Mouse (Mus musculus): Measurements from ENCODE around the gene Ripor3. TPM values are rescaled to one million over a fixed set of nuclear protein-coding genes. Genes with fewer than 3 reads are reported as not detected.

The Ripor3 gene
- total RNA-seq, 2 experiments from 2014 or later, result 0.28 to 0.41 TPM

- DNase-seq (ENCODE audit: extremely low spot score in 1 of 2, low spot score in 2 of 2), result no peak
- intact Hi-C loops (cut with DNase I), result no loop called here
Measured at GRCm38 (mm10) chr2:167999145-167999743, 11.2 kb downstream of the Ripor3 start.

- intact Hi-C loops (cut with DNase I), result no loop called here
Measured at GRCm38 (mm10) chr2:167997562-167997961, 12.9 kb downstream of the Ripor3 start.

GRCm38 (mm10) chr2:167996672-167997215, 13.7 kb downstream of the Ripor3 start:
- intact Hi-C loops (cut with DNase I), result no loop called here
- DNase-seq (ENCODE audit: extremely low spot score in 1 of 2, low spot score in 2 of 2), result no peak

More at GRCm38 (mm10) chr2:167997562-167997961, 12.9 kb downstream of the Ripor3 start:
- no peak for DNase-seq (ENCODE audit: extremely low spot score in 1 of 2, low spot score in 2 of 2)

GRCm38 (mm10) chr2:167995870-167996635, 14.4 kb downstream of the Ripor3 start:
- DNase-seq (ENCODE audit: extremely low spot score in 1 of 2, low spot score in 2 of 2), result no peak
- intact Hi-C loops (cut with DNase I), result no loop called here

- DNase-seq (ENCODE audit: extremely low spot score in 1 of 2, low spot score in 2 of 2), result no peak
- intact Hi-C loops (cut with DNase I), result no loop called here
Measured at GRCm38 (mm10) chr2:167993260-167993659, 17.2 kb downstream of the Ripor3 start.

GRCm38 (mm10) chr2:167989310-167989709, 21.1 kb downstream of the Ripor3 start:
- peak in 1 of 2 experiments; percentile 79 for DNase-seq (ENCODE audit: extremely low spot score in 1 of 2, low spot score in 2 of 2)
- intact Hi-C loops (cut with DNase I), result loop anchor here (10.0 kb wide), 1 partner anchor 105 kb away; no protein-coding TSS in a partner anchor

- no peak for DNase-seq (ENCODE audit: extremely low spot score in 1 of 2, low spot score in 2 of 2)
- intact Hi-C loops (cut with DNase I), result loop anchor here (10.0 kb wide), 1 partner anchor 107 kb away; no protein-coding TSS in a partner anchor
Measured at GRCm38 (mm10) chr2:167987640-167988039, 22.8 kb downstream of the Ripor3 start.

GRCm38 (mm10) chr2:167986762-167987161, 23.7 kb downstream of the Ripor3 start:
- intact Hi-C loops (cut with DNase I), result loop anchor here (10.0 kb wide), 1 partner anchor 108 kb away; no protein-coding TSS in a partner anchor
- DNase-seq (ENCODE audit: extremely low spot score in 1 of 2, low spot score in 2 of 2), result no peak

- DNase-seq (ENCODE audit: extremely low spot score in 1 of 2, low spot score in 2 of 2), result no peak
- intact Hi-C loops (cut with DNase I), result loop anchor here (10.0 kb wide), 1 partner anchor 110 kb away; no protein-coding TSS in a partner anchor
Measured at GRCm38 (mm10) chr2:167984946-167985345, 25.5 kb downstream of the Ripor3 start.

GRCm38 (mm10) chr2:167984371-167984770, 26.0 kb downstream of the Ripor3 start:
- no peak for DNase-seq (ENCODE audit: extremely low spot score in 1 of 2, low spot score in 2 of 2)
- intact Hi-C loops (cut with DNase I), result loop anchor here (10.0 kb wide), 1 partner anchor 110 kb away; no protein-coding TSS in a partner anchor

- peak in 1 of 2 experiments; percentile 60 for DNase-seq (ENCODE audit: extremely low spot score in 1 of 2, low spot score in 2 of 2)
- intact Hi-C loops (cut with DNase I), result loop anchor here (10.0 kb wide), 1 partner anchor 112 kb away; no protein-coding TSS in a partner anchor
Measured at GRCm38 (mm10) chr2:167982646-167983045, 27.8 kb downstream of the Ripor3 start.

GRCm38 (mm10) chr2:167980391-167980790, 30.0 kb downstream of the Ripor3 start:
- intact Hi-C loops (cut with DNase I), result loop anchor here (10.0 kb wide), 1 partner anchor 114 kb away; no protein-coding TSS in a partner anchor
- no peak for DNase-seq (ENCODE audit: extremely low spot score in 1 of 2, low spot score in 2 of 2)

- no peak for DNase-seq (ENCODE audit: extremely low spot score in 1 of 2, low spot score in 2 of 2)
- intact Hi-C loops (cut with DNase I), result no loop called here
Measured at GRCm38 (mm10) chr2:167978271-167978670, 32.1 kb downstream of the Ripor3 start.

- no peak for DNase-seq (ENCODE audit: extremely low spot score in 1 of 2, low spot score in 2 of 2)
- intact Hi-C loops (cut with DNase I), result no loop called here
Measured at GRCm38 (mm10) chr2:167975746-167976145, 34.7 kb downstream of the Ripor3 start.

- no peak for DNase-seq (ENCODE audit: extremely low spot score in 1 of 2, low spot score in 2 of 2)
- intact Hi-C loops (cut with DNase I), result no loop called here
Measured at GRCm38 (mm10) chr2:167972809-167973208, 37.6 kb downstream of the Ripor3 start.

GRCm38 (mm10) chr2:167972146-167972545, 38.3 kb downstream of the Ripor3 start:
- DNase-seq (ENCODE audit: extremely low spot score in 1 of 2, low spot score in 2 of 2), result no peak
- intact Hi-C loops (cut with DNase I), result no loop called here

GRCm38 (mm10) chr2:167969851-167970541, 40.4 kb downstream of the Ripor3 start:
- intact Hi-C loops (cut with DNase I), result no loop called here
- DNase-seq (ENCODE audit: extremely low spot score in 1 of 2, low spot score in 2 of 2), result no peak

GRCm38 (mm10) chr2:167968504-167968903, 41.9 kb downstream of the Ripor3 start:
- DNase-seq (ENCODE audit: extremely low spot score in 1 of 2, low spot score in 2 of 2), result no peak
- intact Hi-C loops (cut with DNase I), result no loop called here

- DNase-seq (ENCODE audit: extremely low spot score in 1 of 2, low spot score in 2 of 2), result no peak
- intact Hi-C loops (cut with DNase I), result no loop called here
Measured at GRCm38 (mm10) chr2:167965911-167966310, 44.5 kb downstream of the Ripor3 start.
